In genomic region chr1:86435302-86435821, GRCm38 (mm10) we compare ENCODE assay signal across 9 mouse cellular contexts. TPM values are rescaled to one million over a fixed set of nuclear protein-coding genes. Genes with fewer than 3 reads are reported as not detected.
A peak's percentile ranks its signal among the peaks of the same experiment; 100 is the strongest.
DNase-seq lines count a peak whose midpoint lies in the region; ATAC-seq and TF ChIP-seq lines count a peak whose summit lies in the region.
"Had no signal": no experiment of that assay in that cellular context is flagged by ENCODE, and none has a peak within 500 bp of the region (broad histone marks: within the 10 kb centered on the region; RNA-seq: fewer than 3 reads in every experiment).

No protein-coding gene starts in this region.

- no peaks in the 10 kb centered on the region for H3K27me3 ChIP-seq in spleen, adult 2 months (ENCODE audit: control insufficient read depth, insufficient read depth, low read length)
- H3K27me3 ChIP-seq in embryonic facial prominence, embryonic 13.5 days = no peaks in the 10 kb centered on the region
- H3K27me3 ChIP-seq in heart, embryonic 12.5 days (replicated peaks) = no peaks in the 10 kb centered on the region
- H3K27me3 ChIP-seq in kidney, postnatal 0 days (ENCODE audit: insufficient read depth, low read length) = no peaks in the 10 kb centered on the region
- H3K27me3 ChIP-seq in liver, embryonic 12.5 days (replicated peaks) = no peaks in the 10 kb centered on the region; the same call in 1 of the 2 replicates
- H3K27me3 ChIP-seq in neural tube, embryonic 12.5 days (replicated peaks) = no peaks in the 10 kb centered on the region

- ATAC-seq in embryonic facial prominence, embryonic 13.5 days (ENCODE audit: insufficient number of reproducible peaks, insufficient read depth, low FRiP score, low TSS enrichment, low read depth) = peak; percentile 56
- ATAC-seq in heart, embryonic 12.5 days (ENCODE audit: insufficient number of reproducible peaks, low FRiP score) = peak; percentile 13; the same call in 1 of the 2 replicates
- ATAC-seq in kidney, postnatal 0 days (replicated peaks; ENCODE audit: low FRiP score, low read depth) = no peak; the same call in 1 of the 2 replicates
- ATAC-seq in liver, embryonic 12.5 days = no peak
- peak; percentile 27 for ATAC-seq in neural tube, embryonic 12.5 days (ENCODE audit: low FRiP score, low read depth)
- ATAC-seq in erythroid progenitor cell, adult 5-6 weeks (replicated peaks; ENCODE audit: low FRiP score, poor library complexity, severe bottlenecking) = no peak

- peaks cover 9% of the 10 kb centered on the region for H3K4me1 ChIP-seq in spleen, adult 2 months (ENCODE audit: control insufficient read depth, insufficient read depth, insufficient read length)
- H3K4me1 ChIP-seq in embryonic facial prominence, embryonic 13.5 days = peaks cover 35% of the 10 kb centered on the region
- H3K4me1 ChIP-seq in heart, embryonic 12.5 days (replicated peaks) = peaks cover 61% of the 10 kb centered on the region
- peaks cover 16% of the 10 kb centered on the region for H3K4me1 ChIP-seq in kidney, postnatal 0 days (replicated peaks; ENCODE audit: insufficient read depth, low read length)
- H3K4me1 ChIP-seq in liver, embryonic 12.5 days = peaks cover 76% of the 10 kb centered on the region
- peaks cover 57% of the 10 kb centered on the region for H3K4me1 ChIP-seq in neural tube, embryonic 12.5 days

- H3K4me2 ChIP-seq in embryonic facial prominence, embryonic 13.5 days = peak overlapping the region; percentile 80
- peak overlapping the region; percentile 84 for H3K4me2 ChIP-seq in heart, embryonic 12.5 days
- peak overlapping the region; percentile 84; the same call in 1 of the 2 replicates for H3K4me2 ChIP-seq in kidney, postnatal 0 days (ENCODE audit: low read length)
- peak overlapping the region; percentile 96 for H3K4me2 ChIP-seq in liver, embryonic 12.5 days
- peak overlapping the region; percentile 70 for H3K4me2 ChIP-seq in neural tube, embryonic 12.5 days (replicated peaks)

- no peak for DNase-seq in spleen, adult 2 months (ENCODE audit: low read depth in 1 of 2, low spot score in 2 of 2)
- DNase-seq in spleen, postnatal 14 days (ENCODE audit: low spot score in 2 of 2) = no peak
- DNase-seq in kidney, postnatal 0 days (ENCODE audit: low spot score) = peak; percentile 83

- peak overlapping the region; percentile 85 for H3K9ac ChIP-seq in embryonic facial prominence, embryonic 13.5 days
- peak overlapping the region; percentile 35 for H3K9ac ChIP-seq in heart, embryonic 12.5 days
- H3K9ac ChIP-seq in kidney, postnatal 0 days (ENCODE audit: low read depth, low read length) = peak overlapping the region; percentile 82
- peak overlapping the region; percentile 81 for H3K9ac ChIP-seq in liver, embryonic 12.5 days
- peak overlapping the region; percentile 61; the same call in 1 of the 2 replicates for H3K9ac ChIP-seq in neural tube, embryonic 12.5 days

- no peak overlapping the region for H3K4me3 ChIP-seq in spleen, adult 2 months (ENCODE audit: extremely low read depth, insufficient read depth, insufficient read length)
- peak overlapping the region; percentile 60; the same call in 1 of the 2 replicates for H3K4me3 ChIP-seq in embryonic facial prominence, embryonic 13.5 days
- no peak overlapping the region for H3K4me3 ChIP-seq in heart, embryonic 12.5 days
- no peak overlapping the region for H3K4me3 ChIP-seq in kidney, postnatal 0 days (replicated peaks; ENCODE audit: low read depth, low read length)
- no peak overlapping the region for H3K4me3 ChIP-seq in liver, embryonic 12.5 days
- H3K4me3 ChIP-seq in neural tube, embryonic 12.5 days = 0 out of 2 replicates have a peak overlapping the region, but pooled peaks have one; percentile 36

- peak overlapping the region; percentile 6; the same call in 1 of the 2 replicates for H3K27ac ChIP-seq in spleen, adult 2 months (ENCODE audit: insufficient read depth, low read length)
- H3K27ac ChIP-seq in embryonic facial prominence, embryonic 13.5 days = peak overlapping the region; percentile 98
- peak overlapping the region; percentile 99 for H3K27ac ChIP-seq in heart, embryonic 12.5 days (ENCODE audit: poor library complexity, severe bottlenecking)
- H3K27ac ChIP-seq in kidney, postnatal 0 days = peak overlapping the region; percentile 98
- peak overlapping the region; percentile 94 for H3K27ac ChIP-seq in liver, embryonic 12.5 days
- H3K27ac ChIP-seq in neural tube, embryonic 12.5 days = peak overlapping the region; percentile 99

- 56% methylated on average over 13 of the region's 13 CpGs for WGBS in spleen, adult 2 months
- 19% methylated on average over 13 of the region's 13 CpGs for WGBS in embryonic facial prominence, embryonic 13.5 days
- 23% methylated on average over 13 of the region's 13 CpGs for WGBS in heart, embryonic 12.5 days
- WGBS in kidney, postnatal 0 days = 11% methylated on average over 13 of the region's 13 CpGs
- WGBS in liver, embryonic 12.5 days (ENCODE audit: insufficient replicate concordance) = 63% methylated on average over 13 of the region's 13 CpGs
- 15% methylated on average over 13 of the region's 13 CpGs for WGBS in neural tube, embryonic 12.5 days

- TF ChIP-seq CTCF in spleen, adult 2 months (IDR thresholded peaks at IDR 0.05; ENCODE audit: extremely low read depth, insufficient read depth, insufficient read length, insufficient replicate concordance) = no peak
- no peak for TF ChIP-seq CTCF in kidney, postnatal 0 days (IDR thresholded peaks at IDR 0.05; ENCODE audit: low read depth)

- no peak for TF ChIP-seq POLR2A in spleen, adult 2 months (IDR thresholded peaks at IDR 0.05; ENCODE audit: low read depth, low read length)

- no peaks in the 10 kb centered on the region for H3K9me3 ChIP-seq in embryonic facial prominence, embryonic 13.5 days
- no peaks in the 10 kb centered on the region for H3K9me3 ChIP-seq in heart, embryonic 12.5 days (replicated peaks)
- no peaks in the 10 kb centered on the region for H3K9me3 ChIP-seq in kidney, postnatal 0 days (replicated peaks; ENCODE audit: low read length)
- no peaks in the 10 kb centered on the region for H3K9me3 ChIP-seq in liver, embryonic 12.5 days (replicated peaks)
- H3K9me3 ChIP-seq in neural tube, embryonic 12.5 days = no peaks in the 10 kb centered on the region

- H3K36me3 ChIP-seq in spleen, adult 2 months (ENCODE audit: control insufficient read depth, insufficient read depth, low read length) = no peaks in the 10 kb centered on the region
- no peaks in the 10 kb centered on the region for H3K36me3 ChIP-seq in embryonic facial prominence, embryonic 13.5 days
- H3K36me3 ChIP-seq in heart, embryonic 12.5 days = no peaks in the 10 kb centered on the region
- H3K36me3 ChIP-seq in kidney, postnatal 0 days (ENCODE audit: insufficient read depth, low read length) = no peaks in the 10 kb centered on the region
- H3K36me3 ChIP-seq in liver, embryonic 12.5 days = no peaks in the 10 kb centered on the region
- H3K36me3 ChIP-seq in neural tube, embryonic 12.5 days = no peaks in the 10 kb centered on the region

RNA-seq across cellular contexts. Expression of gene Tex44, which starts 9.2 kb away (rescaled TPM):
- not detected in 2 replicates for polyA plus RNA-seq in spleen, adult 2 months (2012; rRNA removed)
- not detected in 2 replicates for polyA plus RNA-seq in embryonic facial prominence, embryonic 13.5 days (2015; fragmentation: Nextera tagmentation; extraction: Ambion mirVana)
- not detected in 2 replicates for polyA plus RNA-seq in heart, embryonic 12.5 days (2016; fragmentation: Nextera tagmentation; extraction: Ambion mirVana)
- polyA plus RNA-seq in kidney, postnatal 0 days (2015; fragmentation: Nextera tagmentation; extraction: Ambion mirVana) = not detected in 2 replicates
- polyA plus RNA-seq in liver, embryonic 12.5 days (2016; fragmentation: Nextera tagmentation; extraction: Ambion mirVana) = not detected in 2 replicates
- not detected in 2 replicates for polyA plus RNA-seq in neural tube, embryonic 12.5 days (2016; fragmentation: Nextera tagmentation; extraction: Ambion mirVana)
- total RNA-seq in erythroid progenitor cell, adult 5-6 weeks (2015; ENCODE audit: low replicate concordance) = not detected in 2 replicates
- total RNA-seq in erythroid progenitor cell, adult 5-6 weeks (2017; ENCODE audit: low replicate concordance) = not detected in 2 replicates
- total RNA-seq: neutrophil, adult 5-6 weeks had no signal

RNA-seq across cellular contexts. Expression of gene Nmur1, which starts 9.3 kb away (rescaled TPM):
- 0.11 and 0.34 TPM in 2 replicates for polyA plus RNA-seq in spleen, adult 2 months (2012; rRNA removed)
- not detected in 2 replicates for polyA plus RNA-seq in embryonic facial prominence, embryonic 13.5 days (2015; fragmentation: Nextera tagmentation; extraction: Ambion mirVana)
- not detected in 2 replicates for polyA plus RNA-seq in heart, embryonic 12.5 days (2016; fragmentation: Nextera tagmentation; extraction: Ambion mirVana)
- polyA plus RNA-seq in kidney, postnatal 0 days (2015; fragmentation: Nextera tagmentation; extraction: Ambion mirVana) = not detected in 2 replicates
- 0.19 TPM in 1 of 2 replicates, not detected in the other for polyA plus RNA-seq in liver, embryonic 12.5 days (2016; fragmentation: Nextera tagmentation; extraction: Ambion mirVana)
- 0.15 and 0.40 TPM in 2 replicates for polyA plus RNA-seq in neural tube, embryonic 12.5 days (2016; fragmentation: Nextera tagmentation; extraction: Ambion mirVana)
- 1.1 TPM in 1 of 2 replicates, not detected in the other for total RNA-seq in erythroid progenitor cell, adult 5-6 weeks (2015; ENCODE audit: low replicate concordance)
- not detected in 2 replicates for total RNA-seq in erythroid progenitor cell, adult 5-6 weeks (2017; ENCODE audit: low replicate concordance)
- total RNA-seq: neutrophil, adult 5-6 weeks had no signal

Comparison
In these comparisons a context has a peak if more than half of its experiments do, and no peak if none do; other contexts are left out.
1. H3K27ac ChIP-seq: peak in every context shown above with its lines; median percentile 99 in heart, embryonic 12.5 days; 99 in neural tube, embryonic 12.5 days; 98 in embryonic facial prominence, embryonic 13.5 days; 98 in kidney, postnatal 0 days; 94 in liver, embryonic 12.5 days; 6 in spleen, adult 2 months.
2. H3K4me3 ChIP-seq: peak in embryonic facial prominence, embryonic 13.5 days (single experiment) and neural tube, embryonic 12.5 days (single experiment); none in spleen, adult 2 months (single experiment), heart, embryonic 12.5 days (single experiment), kidney, postnatal 0 days (single experiment) and liver, embryonic 12.5 days (single experiment).
3. ATAC-seq: peak in embryonic facial prominence, embryonic 13.5 days (single experiment), heart, embryonic 12.5 days (single experiment) and neural tube, embryonic 12.5 days (single experiment); none in kidney, postnatal 0 days (single experiment), liver, embryonic 12.5 days (single experiment) and erythroid progenitor cell, adult 5-6 weeks (single experiment).
4. H3K9ac ChIP-seq: peak in every context shown above with its lines; median percentile 85 in embryonic facial prominence, embryonic 13.5 days; 82 in kidney, postnatal 0 days; 81 in liver, embryonic 12.5 days; 61 in neural tube, embryonic 12.5 days; 35 in heart, embryonic 12.5 days.
5. Peak in every context shown above with its lines, with median percentiles within 50 percentile points of each other: H3K4me2 ChIP-seq.